Mouse (Mus musculus) 3T3-L1 (cell line): ENCODE data around the gene Omp.

ENCODE experiments used
- DNase-seq: peaks from one replicate; pipeline ENCODE4 v3.0.0-alpha.2; 2015; ENCODE audit warnings: low read depth, low spot score

Omp gene

GRCm38 (mm10) chr7:98145402-98145801, at the start of gene Omp:
Omp (minus strand) TSS chr7:98145502.
- DNase-seq, result no peak

GRCm38 (mm10) chr7:98194026-98194792, 48.9 kb upstream of the Omp start:
- no peak for DNase-seq

- DNase-seq, result no peak
These were observed 48.3 kb upstream of the Omp start for GRCm38 (mm10) chr7:98193515-98194025.

GRCm38 (mm10) chr7:98191571-98192250, 46.4 kb upstream of the Omp start:
- DNase-seq, result no peak

- no peak for DNase-seq
These were observed 45.3 kb upstream of the Omp start for GRCm38 (mm10) chr7:98190578-98190977.

- DNase-seq, result no peak
These were observed 44.4 kb upstream of the Omp start for GRCm38 (mm10) chr7:98189745-98190144.

- DNase-seq, result no peak
These were observed 43.4 kb upstream of the Omp start for GRCm38 (mm10) chr7:98188680-98189079.

- no peak for DNase-seq
These were observed 42.9 kb upstream of the Omp start for GRCm38 (mm10) chr7:98188238-98188637.

GRCm38 (mm10) chr7:98187332-98187731, 42.0 kb upstream of the Omp start:
- peak; percentile 60 for DNase-seq

- DNase-seq, result no peak
These were observed 41.3 kb upstream of the Omp start for GRCm38 (mm10) chr7:98186637-98187036.

GRCm38 (mm10) chr7:98185326-98185725, 40.0 kb upstream of the Omp start:
- no peak for DNase-seq

- peak; percentile 43 for DNase-seq
These were observed 33.4 kb upstream of the Omp start for GRCm38 (mm10) chr7:98178560-98179231.

- peak; percentile 74 for DNase-seq
These were observed 32.7 kb upstream of the Omp start, which contains the start of gene Capn5 for GRCm38 (mm10) chr7:98177929-98178559. Capn5 (minus strand) TSS chr7:98178274.

- no peak for DNase-seq
These were observed 32.2 kb upstream of the Omp start for GRCm38 (mm10) chr7:98177566-98177928.

GRCm38 (mm10) chr7:98177071-98177485, 31.8 kb upstream of the Omp start:
- no peak for DNase-seq

- DNase-seq, result no peak
These were observed 31.2 kb upstream of the Omp start for GRCm38 (mm10) chr7:98176322-98177070.

- no peak for DNase-seq
These were observed 29.8 kb upstream of the Omp start for GRCm38 (mm10) chr7:98174883-98175755.

- DNase-seq, result no peak
These were observed 28.1 kb upstream of the Omp start for GRCm38 (mm10) chr7:98173408-98173807.

- no peak for DNase-seq
These were observed 27.4 kb upstream of the Omp start for GRCm38 (mm10) chr7:98172661-98173060.
